Mouse (Mus musculus) embryonic facial prominence, embryonic 11.5 days (tissue): ENCODE measurements at regions not wholly inside any gene's neighbourhood (a gene's known extent, or its start where the extent isn't known, plus 50 kb on each side); places are given as distances from the start of the nearest gene placed in this dataset.
A peak's percentile ranks its signal among the peaks of the same experiment; 100 is the strongest.

Experiments used
- ATAC-seq: fragments of 200-750 bp; cut with Nextera tagmentation; replicated peaks from 2 replicates; pipeline ENCODE4 v1.8.0; 2017; ENCODE audit warnings: low read depth; ENCODE audit not compliant: insufficient number of reproducible peaks, low FRiP score, low TSS enrichment
- DNase-seq: peaks from one replicate; pipeline ENCODE4 v3.0.0-alpha.2; 2015; ENCODE audit warnings: low spot score
- H3K27ac ChIP-seq: fragments of 300-500 bp; sonication (generic); replicated peaks from 2 replicates; pipeline ENCODE4 v1.5.1; 2014; ENCODE audit warnings: mild to moderate bottlenecking, low read depth, low read length, control low read depth
- H3K27me3 ChIP-seq: fragments of 300-500 bp; sonication (generic); 2 replicates; pipeline ENCODE4 v1.6.1; 2014; ENCODE audit warnings: mild to moderate bottlenecking, low read length, moderate library complexity, mixed read lengths; ENCODE audit not compliant: control insufficient read depth, insufficient read depth
- H3K36me3 ChIP-seq: fragments of 300-500 bp; sonication (generic); replicated peaks from 2 replicates; pipeline ENCODE4 v1.6.1; 2014; ENCODE audit warnings: low read depth, mild to moderate bottlenecking, low read length, moderate library complexity, mixed read lengths; ENCODE audit not compliant: control insufficient read depth, insufficient read depth
- H3K4me1 ChIP-seq: fragments of 300-500 bp; sonication (generic); 2 replicates; pipeline ENCODE4 v1.6.1; 2014; ENCODE audit warnings: low read length, mixed read lengths; ENCODE audit not compliant: control insufficient read depth, insufficient read depth
- H3K4me2 ChIP-seq: fragments of 300-500 bp; sonication (generic); 2 replicates; pipeline ENCODE4 v1.6.1; 2014; ENCODE audit warnings: low read depth, mild to moderate bottlenecking, control low read depth, low read length, moderate library complexity
- H3K4me3 ChIP-seq: fragments of 300-500 bp; sonication (generic); 2 replicates; pipeline ENCODE4 v1.5.1; 2014; ENCODE audit warnings: low read depth, low read length, control low read depth
- H3K9ac ChIP-seq: fragments of 300-500 bp; sonication (generic); replicated peaks from 2 replicates; pipeline ENCODE4 v1.6.1; 2014; ENCODE audit warnings: mild to moderate bottlenecking, control low read depth, low read length
- H3K9me3 ChIP-seq: fragments of 300-500 bp; sonication (generic); replicated peaks from 2 replicates; pipeline ENCODE4 v1.6.1; 2016; ENCODE audit warnings: mild to moderate bottlenecking, low read length, inconsistent platforms, mixed read lengths; ENCODE audit not compliant: control insufficient read depth
- WGBS: fragments of 180-500 bp; shearing (Covaris S2); extraction: QIAGEN DNeasy Blood & Tissue Kit; methylation state at CpG from one replicate; pipeline ENCODE4 v1.1.7; 2014; 5-methylcytosine and 5-hydroxymethylcytosine counted together

- H3K4me1 ChIP-seq = no peaks in the 10 kb centered on the region
- no peak overlapping the region for H3K9ac ChIP-seq
- DNase-seq = peak; percentile 71
- no peak overlapping the region for H3K4me3 ChIP-seq
- WGBS = 1% methylated on average over 7 of the region's 7 CpGs
- H3K9me3 ChIP-seq = no peaks in the 10 kb centered on the region
- H3K36me3 ChIP-seq = no peaks in the 10 kb centered on the region
- H3K27me3 ChIP-seq = no peaks in the 10 kb centered on the region
- H3K4me2 ChIP-seq = no peak overlapping the region
- 0 out of 2 replicates have a peak, but pooled peaks have one; percentile 34 for ATAC-seq
- no peak overlapping the region for H3K27ac ChIP-seq
Observed at GRCm38 (mm10) chr12:73476421-73476858, 69.8 kb downstream of the Tmem30b start.

GRCm38 (mm10) chr12:73475774-73476173 lies 70.4 kb downstream of the Tmem30b start:
- Histone ChIP-seq H3K4me3 (no peak overlapping the region), H3K9me3 (no peaks in the 10 kb centered on the region), H3K9ac (no peak overlapping the region), H3K36me3 (no peaks in the 10 kb centered on the region), H3K4me2 (no peak overlapping the region), H3K27me3 (no peaks in the 10 kb centered on the region), H3K4me1 (no peaks in the 10 kb centered on the region), H3K27ac (no peak overlapping the region)
- ATAC-seq (no peak), DNase-seq (no peak)
- WGBS = 70% methylated on average over 3 of the region's 3 CpGs

GRCm38 (mm10) chr12:73475020-73475419 lies 71.2 kb downstream of the Tmem30b start:
- H3K9me3 ChIP-seq = no peaks in the 10 kb centered on the region
- no peak for ATAC-seq
- no peaks in the 10 kb centered on the region for H3K36me3 ChIP-seq
- H3K27ac ChIP-seq = no peak overlapping the region
- no peak for DNase-seq
- no peaks in the 10 kb centered on the region for H3K27me3 ChIP-seq
- H3K9ac ChIP-seq = no peak overlapping the region
- no peak overlapping the region for H3K4me2 ChIP-seq
- WGBS = 73% methylated on average over 5 of the region's 5 CpGs
- H3K4me3 ChIP-seq = no peak overlapping the region
- no peaks in the 10 kb centered on the region for H3K4me1 ChIP-seq

GRCm38 (mm10) chr12:73473111-73473510 lies 73.1 kb downstream of the Tmem30b start:
- WGBS = 57% methylated on average over 4 of the region's 4 CpGs
- no peaks in the 10 kb centered on the region for H3K9me3 ChIP-seq
- H3K27me3 ChIP-seq = no peaks in the 10 kb centered on the region
- DNase-seq = no peak
- H3K4me3 ChIP-seq = no peak overlapping the region
- no peak overlapping the region for H3K27ac ChIP-seq
- ATAC-seq = no peak
- H3K9ac ChIP-seq = no peak overlapping the region
- no peaks in the 10 kb centered on the region for H3K4me1 ChIP-seq
- H3K4me2 ChIP-seq = no peak overlapping the region
- no peaks in the 10 kb centered on the region for H3K36me3 ChIP-seq

- Histone ChIP-seq H3K4me2 (no peak overlapping the region), H3K27me3 (no peaks in the 10 kb centered on the region), H3K9ac (no peak overlapping the region), H3K4me1 (no peaks in the 10 kb centered on the region), H3K4me3 (no peak overlapping the region), H3K27ac (no peak overlapping the region), H3K9me3 (no peaks in the 10 kb centered on the region), H3K36me3 (no peaks in the 10 kb centered on the region)
- 63% methylated on average over 9 of the region's 9 CpGs for WGBS
- no peak for ATAC-seq
- DNase-seq = no peak
Observed at GRCm38 (mm10) chr12:73471966-73472365, 74.2 kb downstream of the Tmem30b start.

GRCm38 (mm10) chr12:73466484-73466883 lies 79.7 kb downstream of the Tmem30b start:
- Histone ChIP-seq H3K9ac (no peak overlapping the region), H3K4me2 (no peak overlapping the region), H3K27me3 (no peaks in the 10 kb centered on the region), H3K4me3 (no peak overlapping the region), H3K4me1 (0 out of 2 replicates have a peak, but pooled peaks cover 3% of the 10 kb centered on the region), H3K27ac (no peak overlapping the region), H3K36me3 (no peaks in the 10 kb centered on the region), H3K9me3 (no peaks in the 10 kb centered on the region)
- 50% methylated on average over 7 of the region's 7 CpGs for WGBS
- DNase-seq = no peak
- ATAC-seq = no peak

- Histone ChIP-seq H3K4me1 (0 out of 2 replicates have a peak, but pooled peaks cover 3% of the 10 kb centered on the region), H3K4me2 (no peak overlapping the region), H3K9me3 (no peaks in the 10 kb centered on the region), H3K27ac (no peak overlapping the region), H3K9ac (no peak overlapping the region), H3K4me3 (no peak overlapping the region), H3K36me3 (no peaks in the 10 kb centered on the region), H3K27me3 (no peaks in the 10 kb centered on the region)
- DNase-seq (peak; percentile 77), ATAC-seq (no peak)
- WGBS = 34% methylated on average over 5 of the region's 5 CpGs
Observed at GRCm38 (mm10) chr12:73465975-73466374, 80.2 kb downstream of the Tmem30b start.

- H3K27me3 ChIP-seq = no peaks in the 10 kb centered on the region
- H3K4me2 ChIP-seq = no peak overlapping the region
- H3K9me3 ChIP-seq = no peaks in the 10 kb centered on the region
- no peak for ATAC-seq
- 86% methylated on average over 5 of the region's 5 CpGs for WGBS
- no peak for DNase-seq
- 0 out of 2 replicates have a peak, but pooled peaks cover 3% of the 10 kb centered on the region for H3K4me1 ChIP-seq
- no peaks in the 10 kb centered on the region for H3K36me3 ChIP-seq
- H3K4me3 ChIP-seq = no peak overlapping the region
- H3K27ac ChIP-seq = no peak overlapping the region
- no peak overlapping the region for H3K9ac ChIP-seq
Observed at GRCm38 (mm10) chr12:73464311-73464710, 81.9 kb downstream of the Tmem30b start.
